Mouse (Mus musculus): ENCODE results near the gene Sirt7.

DNA sequence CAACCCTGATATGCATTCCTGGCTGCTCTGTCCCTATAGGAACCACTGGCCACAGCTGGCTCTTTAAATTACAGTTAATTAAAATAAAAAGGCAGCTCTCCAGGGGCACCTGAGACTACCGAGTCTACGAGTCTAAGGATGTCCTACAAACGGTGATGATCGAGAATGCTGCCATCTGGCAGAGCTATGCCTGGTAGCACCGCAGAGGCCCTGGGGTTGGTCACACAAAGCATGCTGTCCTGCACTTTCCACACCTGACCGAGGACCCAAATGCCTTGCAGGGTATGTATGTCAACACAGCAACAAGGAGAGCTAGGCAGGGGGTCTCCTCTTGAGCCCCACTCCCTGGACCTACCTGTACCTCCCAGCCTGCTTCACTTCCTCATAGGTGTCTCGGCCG lies 11.1 kb downstream of the Sirt7 start:
- TF ChIP-seq CTCF (IDR thresholded peaks at IDR 0.05; ENCODE audit: low read depth, low read length): no peak
- no peak for TF ChIP-seq POLR2A (IDR thresholded peaks at IDR 0.05; ENCODE audit: extremely low read depth, insufficient read depth, low read length)
